Mouse (Mus musculus) megakaryocyte, embryonic 14.5 days (primary cell): Measurements from ENCODE around the gene Erg28.

Source experiments
- FLI1 ChIP-seq: IDR thresholded peaks from 2 replicates; pipeline ENCODE4 v1.6.1; 2012; ENCODE audit warnings: low read length, inconsistent platforms, mixed read lengths
- GATA1 ChIP-seq: IDR thresholded peaks from 3 replicates; pipeline ENCODE4 v1.6.1; 2012; ENCODE audit warnings: mixed read lengths, low read length, inconsistent platforms, borderline replicate concordance

DNA sequence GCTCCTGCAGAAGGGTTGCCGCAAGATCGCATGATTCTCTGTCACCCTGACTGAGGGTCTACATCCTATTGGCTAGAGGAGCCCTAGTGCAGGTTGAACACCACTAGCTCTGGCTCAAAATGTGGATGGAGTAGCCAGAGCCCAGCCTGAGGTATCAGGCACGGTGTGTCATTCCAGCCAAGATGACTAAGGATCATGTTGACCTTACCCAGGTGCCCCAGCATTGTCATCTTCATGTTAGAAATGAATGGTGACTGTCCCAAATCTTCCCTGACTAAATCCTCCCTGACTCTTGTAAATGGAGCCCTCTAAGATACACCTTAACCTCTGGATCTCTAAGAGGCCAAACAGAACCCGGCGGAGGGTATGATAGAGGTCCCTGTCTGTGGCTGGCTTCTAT is 44.6 kb downstream of the Erg28 start:
- no peak for TF ChIP-seq GATA1
- TF ChIP-seq FLI1 = no peak
